Mouse (Mus musculus): ENCODE measurements at regions not wholly inside any gene's neighbourhood (a gene's known extent, or its start where the extent isn't known, plus 50 kb on each side); places are given as distances from the start of the nearest gene placed in this dataset.

- no peak for DNase-seq (ENCODE audit: low spot score)
These were observed 204.3 kb downstream of the Hhipl2 start for GRCm38 (mm10) chr1:183622341-183622740.

- no peak for DNase-seq (ENCODE audit: low spot score)
These were observed 206.3 kb downstream of the Hhipl2 start for GRCm38 (mm10) chr1:183624266-183624665.

- DNase-seq (ENCODE audit: low spot score) = no peak
These were observed 215.8 kb downstream of the Hhipl2 start for GRCm38 (mm10) chr1:183633810-183634209.

GRCm38 (mm10) chr1:183634836-183635235 lies 216.8 kb downstream of the Hhipl2 start:
- DNase-seq (ENCODE audit: low spot score) = no peak

- DNase-seq (ENCODE audit: low spot score) = no peak
These were observed 219.2 kb downstream of the Hhipl2 start for GRCm38 (mm10) chr1:183637214-183637613.

GRCm38 (mm10) chr1:183639332-183639731 lies 221.3 kb downstream of the Hhipl2 start:
- DNase-seq (ENCODE audit: low spot score) = no peak

GRCm38 (mm10) chr1:183640568-183640967 lies 222.6 kb downstream of the Hhipl2 start:
- no peak for DNase-seq (ENCODE audit: low spot score)

GRCm38 (mm10) chr1:183644001-183644400 lies 226.0 kb downstream of the Hhipl2 start:
- DNase-seq (ENCODE audit: low spot score) = no peak

GRCm38 (mm10) chr1:183653878-183654277 lies 235.9 kb downstream of the Hhipl2 start:
- DNase-seq (ENCODE audit: low spot score) = no peak

- peak; percentile 40 for DNase-seq (ENCODE audit: low spot score)
These were observed 239.0 kb downstream of the Hhipl2 start for GRCm38 (mm10) chr1:183657043-183657442.

GRCm38 (mm10) chr1:183660541-183660940 lies 242.5 kb downstream of the Hhipl2 start:
- DNase-seq (ENCODE audit: low spot score) = no peak

GRCm38 (mm10) chr1:183662369-183663043 lies 244.5 kb downstream of the Hhipl2 start:
- no peak for DNase-seq (ENCODE audit: low spot score)

- no peak for DNase-seq (ENCODE audit: low spot score)
These were observed 251.3 kb downstream of the Hhipl2 start for GRCm38 (mm10) chr1:183669271-183669670.

- peak; percentile 56 for DNase-seq (ENCODE audit: low spot score)
These were observed 251.7 kb downstream of the Hhipl2 start for GRCm38 (mm10) chr1:183669674-183670073.

- DNase-seq (ENCODE audit: low spot score) = no peak
These were observed 252.5 kb downstream of the Hhipl2 start for GRCm38 (mm10) chr1:183670542-183670941.

GRCm38 (mm10) chr1:183671541-183671940 lies 253.5 kb downstream of the Hhipl2 start:
- DNase-seq (ENCODE audit: low spot score) = peak; percentile 48

GRCm38 (mm10) chr1:183672521-183672920 lies 254.5 kb downstream of the Hhipl2 start:
- DNase-seq (ENCODE audit: low spot score) = no peak

GRCm38 (mm10) chr1:183677585-183677984 lies 259.6 kb downstream of the Hhipl2 start:
- DNase-seq (ENCODE audit: low spot score) = no peak

- peak; percentile 42 for DNase-seq (ENCODE audit: low spot score)
These were observed 261.9 kb downstream of the Hhipl2 start for GRCm38 (mm10) chr1:183679949-183680348.

GRCm38 (mm10) chr1:183686056-183686455 lies 268.0 kb downstream of the Hhipl2 start:
- DNase-seq (ENCODE audit: low spot score) = no peak

- DNase-seq (ENCODE audit: low spot score) = no peak
These were observed 274.7 kb downstream of the Hhipl2 start for GRCm38 (mm10) chr1:183692756-183693155.

- peak; percentile 8 for DNase-seq (ENCODE audit: low spot score)
These were observed 281.3 kb downstream of the Hhipl2 start for GRCm38 (mm10) chr1:183699284-183699683.

- DNase-seq (ENCODE audit: low spot score) = no peak
These were observed 284.9 kb downstream of the Hhipl2 start for GRCm38 (mm10) chr1:183702888-183703287.

- no peak for DNase-seq (ENCODE audit: low spot score)
These were observed 294.9 kb downstream of the Hhipl2 start for GRCm38 (mm10) chr1:183712895-183713294.
